Mouse (Mus musculus) gastrocnemius, postnatal 36 days (tissue): ENCODE results near the gene Sh2d3c. TPM values are rescaled to one million over a fixed set of nuclear protein-coding genes. Genes with fewer than 3 reads are reported as not detected.

Experiments
- DNase-seq, 2 experiments: peaks; one replicate each; pipeline ENCODE4 v3.0.0; 2022
- intact Hi-C: fragments of 180-260 bp; cut with DNase I; formaldehyde crosslinking; loops from one replicate; pipeline ENCODE4 v1.15.1; 2025
- total RNA-seq, 2 experiments: library from RNA; stranded (reverse); gene quantifications; 2 replicates each; pipeline ENCODE4 v1.2.3; 2021

Sh2d3c gene
- total RNA-seq, 2 experiments from 2014 or later = 6.4 to 7.0 TPM

- intact Hi-C loops = no loop called here
- no peak for DNase-seq
Measured at GRCm38 (mm10) chr2:32720053-32720452, 802 bp upstream of the Sh2d3c start.

GRCm38 (mm10) chr2:32722046-32722445 is 1.2 kb downstream of the Sh2d3c start:
- intact Hi-C loops = no loop called here
- no peak for DNase-seq

DNA sequence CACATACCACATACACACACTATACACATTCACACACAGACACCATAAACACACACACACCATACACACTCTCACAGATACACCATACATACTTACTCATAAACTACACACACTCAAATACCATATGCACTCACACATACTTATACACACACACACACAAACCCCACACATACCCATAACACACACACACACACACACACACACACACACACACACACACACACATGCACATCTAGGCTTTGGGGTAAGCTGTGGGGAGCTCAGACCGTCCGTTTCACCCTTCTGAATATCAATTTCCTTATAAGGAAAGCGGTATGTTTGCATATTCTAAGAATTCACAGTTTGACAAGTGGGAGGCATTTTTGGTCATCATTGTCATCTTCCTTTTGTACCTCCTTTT is 1.7 kb downstream of the Sh2d3c start:
- intact Hi-C loops = no loop called here
- DNase-seq = no peak

DNA sequence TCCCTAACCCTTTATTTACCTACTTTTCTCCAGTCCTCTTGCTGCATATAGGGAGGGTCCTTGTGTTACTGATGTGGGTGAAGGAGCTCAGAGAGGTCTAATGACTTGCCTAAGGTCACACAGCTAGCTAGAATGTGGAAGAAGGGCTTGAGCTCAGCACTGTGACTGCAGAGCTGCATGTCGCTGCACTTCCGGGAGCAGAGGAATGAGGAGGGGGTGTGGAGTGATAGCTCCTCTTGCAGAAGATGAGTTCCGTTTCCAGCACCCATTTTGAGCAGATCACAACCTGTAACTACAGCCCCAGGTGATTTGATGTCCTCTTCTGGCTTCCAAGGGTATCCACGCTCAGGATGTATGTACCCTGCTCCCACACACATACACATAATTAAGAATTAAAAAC is 3.3 kb downstream of the Sh2d3c start:
- intact Hi-C loops = no loop called here
- DNase-seq = no peak

DNA sequence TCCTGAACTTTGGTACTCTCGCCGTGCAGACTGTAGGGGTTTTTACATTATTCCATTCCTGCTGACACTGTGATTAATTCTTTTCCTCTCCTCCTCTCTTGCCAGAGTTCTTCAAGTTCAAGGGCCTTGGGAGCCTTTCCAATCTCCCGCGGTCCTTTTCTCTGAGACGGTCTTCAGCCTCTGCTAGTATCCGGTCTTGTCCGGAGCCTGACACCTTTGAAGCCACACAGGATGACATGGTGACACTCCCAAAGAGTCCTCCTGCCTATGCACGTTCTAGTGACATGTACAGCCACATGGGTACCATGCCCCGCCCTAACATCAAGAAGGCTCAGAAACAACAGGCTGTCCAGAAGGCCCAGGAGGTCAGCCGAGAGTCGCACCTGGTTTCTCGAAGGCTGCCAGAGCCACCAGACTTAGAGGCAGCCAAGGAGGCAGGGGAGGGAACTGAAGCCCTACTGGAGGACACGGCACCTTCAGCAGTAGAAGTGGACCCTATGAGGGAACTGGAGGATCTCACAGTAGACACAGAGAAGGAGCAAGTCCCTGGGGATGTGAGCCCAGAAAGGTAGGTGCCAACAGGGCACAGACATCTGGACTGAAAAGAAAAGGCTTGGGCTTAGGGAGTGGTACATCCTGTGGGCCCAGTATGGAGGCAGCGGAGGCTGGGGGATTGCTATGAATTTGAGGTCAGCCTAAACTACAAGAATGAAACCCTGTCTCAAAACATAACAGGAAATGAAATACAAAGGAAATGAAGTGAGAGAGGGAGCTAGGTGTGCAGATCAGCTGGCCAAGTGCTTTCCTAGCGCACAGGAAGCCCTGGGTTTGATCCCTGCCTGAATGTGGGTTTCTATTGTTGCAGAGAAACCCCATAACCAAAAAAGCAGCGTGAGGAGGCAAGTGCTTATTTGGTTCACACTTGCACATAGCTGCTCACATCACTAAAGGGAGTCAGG is 4.3 kb downstream of the Sh2d3c start:
- DNase-seq = no peak
- intact Hi-C loops = no loop called here

- intact Hi-C loops = no loop called here
Measured at GRCm38 (mm10) chr2:32727435-32727834, 6.6 kb downstream of the Sh2d3c start.

GRCm38 (mm10) chr2:32728463-32728862 is 7.6 kb downstream of the Sh2d3c start:
- intact Hi-C loops = no loop called here

More at GRCm38 (mm10) chr2:32727435-32727834, 6.6 kb downstream of the Sh2d3c start:
- DNase-seq = peak; percentile 91 to 93

DNA sequence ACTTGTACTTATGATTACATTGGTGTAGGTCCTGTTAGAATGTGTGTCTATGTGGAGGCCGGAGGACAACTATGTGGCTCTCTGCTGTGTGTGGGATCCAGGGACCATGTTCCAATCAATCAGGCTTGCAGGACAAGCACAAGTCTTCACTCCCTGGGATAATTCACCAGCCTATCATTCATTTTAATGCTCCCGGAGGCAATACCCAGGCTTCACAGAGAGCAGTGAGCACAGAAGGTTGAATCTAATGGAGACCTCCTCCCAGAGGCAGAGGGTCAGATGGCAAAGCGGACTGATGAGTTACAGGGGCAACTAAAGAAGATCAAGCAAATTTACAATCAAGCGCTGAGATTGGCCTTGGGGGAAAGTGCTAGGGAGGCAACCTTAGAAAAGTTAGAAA is 8.7 kb downstream of the Sh2d3c start:
- DNase-seq = no peak
- intact Hi-C loops = no loop called here

More at GRCm38 (mm10) chr2:32728463-32728862, 7.6 kb downstream of the Sh2d3c start:
- DNase-seq = peak in 1 of 2 experiments; percentile 47

- no peak for DNase-seq
- intact Hi-C loops = no loop called here
Measured at GRCm38 (mm10) chr2:32730854-32731253, 10.0 kb downstream of the Sh2d3c start.

- intact Hi-C loops = no loop called here
- DNase-seq = no peak
Measured at GRCm38 (mm10) chr2:32731911-32732310, 11.1 kb downstream of the Sh2d3c start.

GRCm38 (mm10) chr2:32732695-32733094 is 11.8 kb downstream of the Sh2d3c start:
- intact Hi-C loops = no loop called here
- no peak for DNase-seq

- no peak for DNase-seq
- intact Hi-C loops = no loop called here
Measured at GRCm38 (mm10) chr2:32734480-32734879, 13.6 kb downstream of the Sh2d3c start.

- intact Hi-C loops = no loop called here
Measured at GRCm38 (mm10) chr2:32734933-32735332, 14.1 kb downstream of the Sh2d3c start.

GRCm38 (mm10) chr2:32736306-32736829 is 15.5 kb downstream of the Sh2d3c start:
- no peak for DNase-seq
- intact Hi-C loops = no loop called here

More at GRCm38 (mm10) chr2:32734933-32735332, 14.1 kb downstream of the Sh2d3c start:
- DNase-seq = no peak

DNA sequence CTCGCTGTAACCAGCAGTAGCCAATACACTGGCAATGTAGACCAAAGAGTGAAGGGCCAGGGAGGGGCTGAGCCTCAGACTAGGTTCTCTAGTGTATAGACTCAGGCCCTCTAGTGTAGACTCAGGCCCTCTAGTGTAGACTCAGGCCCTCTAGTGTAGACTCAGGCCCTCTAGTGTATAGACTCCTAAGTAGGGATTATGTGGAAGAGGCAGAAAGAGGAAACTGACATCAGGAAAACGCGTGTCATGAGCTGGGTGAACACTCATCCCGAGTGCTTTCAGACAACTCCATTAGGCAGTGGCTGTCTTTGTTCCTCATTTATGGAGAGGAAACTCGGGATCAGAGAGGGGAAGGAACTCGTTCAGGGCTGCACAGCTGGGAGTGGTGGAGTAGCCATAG is 16.2 kb downstream of the Sh2d3c start:
- intact Hi-C loops = no loop called here
- no peak for DNase-seq

DNA sequence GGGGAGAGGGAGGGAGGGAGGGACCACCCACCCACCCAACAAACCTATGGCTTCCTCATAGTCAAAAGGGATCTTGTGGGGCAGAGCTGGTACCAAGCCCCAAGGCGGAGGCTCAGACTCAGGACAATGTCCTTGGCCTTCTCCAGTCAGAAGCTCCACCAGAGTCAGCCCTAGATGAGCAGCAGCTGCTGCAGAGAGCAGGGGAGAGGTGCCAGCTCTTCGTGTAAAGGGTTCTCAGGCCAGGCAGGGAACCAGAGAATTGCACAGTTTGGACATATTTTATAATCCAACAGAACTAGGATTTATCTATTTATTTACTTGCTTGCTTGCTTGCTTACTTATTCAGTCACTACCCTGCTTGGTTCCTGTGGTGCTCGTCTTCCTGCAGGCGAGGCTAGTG is 18.5 kb downstream of the Sh2d3c start:
- DNase-seq = no peak
- intact Hi-C loops = no loop called here

- DNase-seq = no peak
- intact Hi-C loops = no loop called here
Measured at GRCm38 (mm10) chr2:32740916-32741272, 20.0 kb downstream of the Sh2d3c start, which contains the start of gene 6330409D20Rik. TSS of gene 6330409D20Rik (minus strand) at chr2:32741016.

DNA sequence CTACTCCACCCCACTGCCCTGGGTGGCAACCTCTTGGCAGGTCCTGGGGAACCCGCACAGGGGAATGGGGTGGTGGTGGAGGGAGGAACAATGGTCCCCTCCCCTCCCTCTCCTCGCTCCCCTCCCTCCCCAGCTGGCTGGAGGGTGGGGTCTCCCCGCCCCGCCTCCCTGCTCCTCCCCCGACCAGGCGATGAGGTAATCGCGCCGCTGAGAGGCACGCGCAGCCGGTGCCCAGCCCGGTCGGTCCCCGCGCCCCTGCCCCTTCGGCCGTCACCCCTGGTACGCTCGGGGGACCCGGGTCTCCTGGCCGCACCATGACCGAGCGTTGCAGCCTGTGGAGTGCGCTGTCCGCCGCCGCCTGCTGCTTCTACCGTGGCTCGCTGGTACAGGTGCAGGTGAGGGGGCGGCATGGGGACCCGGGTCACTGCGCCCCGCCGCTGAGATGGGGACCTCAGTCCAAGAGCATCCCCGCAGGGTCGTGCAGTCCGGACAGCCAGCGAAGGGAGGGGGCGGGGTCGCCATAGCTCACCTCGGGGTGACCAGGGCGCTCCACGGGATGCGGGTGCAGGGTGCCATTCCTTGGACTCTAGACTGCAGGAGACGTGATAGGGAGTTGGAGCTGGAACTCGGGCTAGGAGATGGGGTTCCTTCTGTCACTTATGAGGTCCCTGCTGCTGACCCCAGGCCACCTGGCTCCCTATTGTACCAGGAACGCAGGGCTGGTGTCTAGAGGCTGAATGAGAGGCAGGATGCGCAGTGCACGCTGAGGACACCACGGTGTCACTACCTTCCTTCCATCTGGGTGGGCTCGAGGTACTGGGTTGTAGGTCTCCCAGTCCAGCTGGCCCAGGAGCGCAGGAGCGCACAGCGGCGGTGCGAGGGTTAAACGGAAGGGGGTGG is 20.7 kb downstream of the Sh2d3c start:
- no peak for DNase-seq

GRCm38 (mm10) chr2:32742173-32742531 is 21.3 kb downstream of the Sh2d3c start:
- intact Hi-C loops = no loop called here
- no peak for DNase-seq

More for the DNA sequence above, 20.7 kb downstream of the Sh2d3c start:
- intact Hi-C loops = no loop called here

GRCm38 (mm10) chr2:32744272-32744982 is 23.6 kb downstream of the Sh2d3c start:
- no peak for DNase-seq
- intact Hi-C loops = no loop called here
